Mouse (Mus musculus) CH12.LX (cell line): ENCODE measurements around the gene Cd200r1. TPM values are rescaled to one million over a fixed set of nuclear protein-coding genes. Genes with fewer than 3 reads are reported as not detected.

Experiments
- DNase-seq: peaks from one replicate; pipeline ENCODE4 v3.0.0-alpha.2; 2013; ENCODE audit errors: extremely low read depth
- H3K27ac ChIP-seq: 2 replicates; pipeline ENCODE4 v1.5.1; 2012; ENCODE audit warnings: low read depth, mild to moderate bottlenecking, control low read depth, moderate library complexity; ENCODE audit not compliant: insufficient read depth
- H3K27me3 ChIP-seq: replicated peaks from 2 replicates; pipeline ENCODE3; 2012; ENCODE audit warnings: inconsistent platforms
- H3K36me3 ChIP-seq, 2 experiments: replicated peaks in 1 of 2; 2 replicates each; pipeline versions ENCODE3 to v1.6.1; 2012; ENCODE audit warnings: inconsistent platforms in 1 of 2, low read length in 1 of 2, mild to moderate bottlenecking in 1 of 2, mixed read lengths in 1 of 2, moderate library complexity in 1 of 2; ENCODE audit not compliant: control insufficient read depth in 1 of 2, insufficient read depth in 1 of 2
- H3K4me1 ChIP-seq, 2 experiments: 2 replicates each; pipeline ENCODE4 v1.6.1; 2012; ENCODE audit warnings: inconsistent platforms in 1 of 2, moderate library complexity in 1 of 2; ENCODE audit not compliant: insufficient read depth in 2 of 2, control insufficient read depth in 1 of 2
- H3K4me2 ChIP-seq: 2 replicates; pipeline ENCODE4 v1.6.1; 2012; ENCODE audit warnings: low read depth, mild to moderate bottlenecking, control low read depth; ENCODE audit not compliant: poor library complexity, insufficient read depth, severe bottlenecking
- H3K4me3 ChIP-seq, 3 experiments: fragments of 150-350 bp in 1 of 3; sonication (generic) in 1 of 3; replicated peaks in 1 of 3; 2 replicates each; pipeline versions ENCODE3 to v1.5.1; 2011 to 2012; ENCODE audit warnings: low read depth in 2 of 3, low read length in 2 of 3, mild to moderate bottlenecking in 2 of 3, moderate library complexity in 2 of 3, control low read depth in 1 of 3, improper control_type of control experiment in 1 of 3, inconsistent platforms in 1 of 3, mixed read lengths in 1 of 3; ENCODE audit not compliant: poor library complexity in 1 of 3
- H3K79me2 ChIP-seq: replicated peaks from 2 replicates; pipeline ENCODE4 v1.6.1; 2012; ENCODE audit warnings: mild to moderate bottlenecking, moderate library complexity; ENCODE audit not compliant: control insufficient read depth, poor library complexity, insufficient read depth, severe bottlenecking; ENCODE audit errors: extremely low read depth
- H3K9ac ChIP-seq: 2 replicates; pipeline ENCODE4 v1.6.1; 2012; ENCODE audit warnings: low read depth, mild to moderate bottlenecking, control low read depth, moderate library complexity; ENCODE audit not compliant: insufficient read depth
- H3K9me3 ChIP-seq: replicated peaks from 2 replicates; pipeline ENCODE3; 2012; ENCODE audit warnings: low read length, inconsistent platforms, mixed read lengths
- BHLHE40 ChIP-seq: IDR thresholded peaks from 2 replicates; pipeline ENCODE4 v1.6.1; 2011; ENCODE audit warnings: mild to moderate bottlenecking, low read depth, low read length, improper control_type of control experiment
- CHD1 ChIP-seq: IDR thresholded peaks from 2 replicates; pipeline ENCODE4 v1.6.1; 2012; ENCODE audit warnings: low read depth, low read length, improper control_type of control experiment, inconsistent platforms
- CHD2 ChIP-seq: IDR thresholded peaks from 2 replicates; pipeline ENCODE4 v1.6.1; 2011; ENCODE audit warnings: low read length, improper control_type of control experiment
- CTCF ChIP-seq, 2 experiments: IDR thresholded peaks in 1 of 2; conservative IDR thresholded peaks in 1 of 2; 2 replicates each; pipeline ENCODE4 v1.5.1; 2011 to 2012; ENCODE audit warnings: low read depth in 2 of 2, low read length in 2 of 2, improper control_type of control experiment in 1 of 2, inconsistent platforms in 1 of 2, mild to moderate bottlenecking in 1 of 2, moderate library complexity in 1 of 2
- E2F4 ChIP-seq: IDR thresholded peaks from 2 replicates; pipeline ENCODE4 v1.6.1; 2011; ENCODE audit warnings: low read depth, low read length, improper control_type of control experiment; ENCODE audit not compliant: insufficient replicate concordance
- ELF1 ChIP-seq: IDR thresholded peaks from 2 replicates; pipeline ENCODE4 v1.6.1; 2014; ENCODE audit warnings: low read depth, mild to moderate bottlenecking, inconsistent platforms, low read length, improper control_type of control experiment
- GABPA ChIP-seq: IDR thresholded peaks from 2 replicates; pipeline ENCODE4 v1.6.1; 2012; ENCODE audit warnings: low read depth, low read length, improper control_type of control experiment, inconsistent platforms; ENCODE audit not compliant: insufficient replicate concordance
- IRF4 ChIP-seq: IDR thresholded peaks from 2 replicates; pipeline ENCODE4 v1.6.1; 2014; ENCODE audit warnings: low read depth, mild to moderate bottlenecking, inconsistent platforms, low read length, improper control_type of control experiment
- JUND ChIP-seq: conservative IDR thresholded peaks from 2 replicates; pipeline ENCODE4 v1.6.1; 2011; ENCODE audit warnings: low read depth, low read length, improper control_type of control experiment
- KAT2A ChIP-seq: IDR thresholded peaks from 2 replicates; pipeline ENCODE4 v1.6.1; 2012; ENCODE audit warnings: low read length, improper control_type of control experiment, inconsistent platforms; ENCODE audit not compliant: insufficient replicate concordance
- MAFK ChIP-seq: IDR thresholded peaks from 2 replicates; pipeline ENCODE4 v1.6.1; 2011; ENCODE audit warnings: low read length, improper control_type of control experiment; ENCODE audit not compliant: insufficient replicate concordance
- MAZ ChIP-seq: IDR thresholded peaks from 2 replicates; pipeline ENCODE4 v1.6.1; 2012; ENCODE audit warnings: low read depth, mild to moderate bottlenecking, inconsistent platforms, low read length, improper control_type of control experiment, moderate library complexity
- MEF2A ChIP-seq: IDR thresholded peaks from 2 replicates; pipeline ENCODE4 v1.6.1; 2014; ENCODE audit warnings: low read depth, mild to moderate bottlenecking, inconsistent platforms, low read length, improper control_type of control experiment, borderline replicate concordance
- NELFE ChIP-seq: IDR thresholded peaks from 2 replicates; pipeline ENCODE4 v1.6.1; 2011; ENCODE audit warnings: low read depth, low read length, improper control_type of control experiment
- NRF1 ChIP-seq: IDR thresholded peaks from 2 replicates; pipeline ENCODE4 v1.6.1; 2014; ENCODE audit warnings: low read depth, mild to moderate bottlenecking, inconsistent platforms, low read length, improper control_type of control experiment, moderate library complexity
- POLR2AphosphoS2 ChIP-seq: IDR thresholded peaks from 2 replicates; pipeline ENCODE4 v1.6.1; 2011; ENCODE audit warnings: low read depth, low read length, improper control_type of control experiment
- RAD21 ChIP-seq: IDR thresholded peaks from 2 replicates; pipeline ENCODE4 v1.6.1; 2011; ENCODE audit warnings: low read depth, mild to moderate bottlenecking, low read length, improper control_type of control experiment, moderate library complexity
- RCOR1 ChIP-seq: conservative IDR thresholded peaks from 2 replicates; pipeline ENCODE4 v1.6.1; 2012; ENCODE audit warnings: low read depth, mild to moderate bottlenecking, inconsistent platforms, low read length, improper control_type of control experiment
- SIN3A ChIP-seq: IDR thresholded peaks from 2 replicates; pipeline ENCODE4 v1.6.1; 2012; ENCODE audit warnings: low read length, improper control_type of control experiment, inconsistent platforms
- SMC3 ChIP-seq: IDR thresholded peaks from 2 replicates; pipeline ENCODE4 v1.6.1; 2011; ENCODE audit warnings: low read depth, low read length, improper control_type of control experiment
- UBTF ChIP-seq: IDR thresholded peaks from 2 replicates; pipeline ENCODE4 v1.6.1; 2012; ENCODE audit warnings: low read depth, mild to moderate bottlenecking, inconsistent platforms, low read length, improper control_type of control experiment, moderate library complexity
- USF1 ChIP-seq: IDR thresholded peaks from 2 replicates; pipeline ENCODE4 v1.6.1; 2014; ENCODE audit warnings: low read depth, mild to moderate bottlenecking, inconsistent platforms, low read length, improper control_type of control experiment
- ZC3H11A ChIP-seq: IDR thresholded peaks from 2 replicates; pipeline ENCODE4 v1.6.1; 2012; ENCODE audit warnings: low read depth, mild to moderate bottlenecking, inconsistent platforms, low read length, improper control_type of control experiment
- ZKSCAN1 ChIP-seq: IDR thresholded peaks from 2 replicates; pipeline ENCODE4 v1.6.1; 2012; ENCODE audit warnings: low read depth, inconsistent platforms, low read length, improper control_type of control experiment, borderline replicate concordance
- ZNF384 ChIP-seq: IDR thresholded peaks from 2 replicates; pipeline ENCODE4 v1.6.1; 2012; ENCODE audit warnings: low read depth, low read length, improper control_type of control experiment, inconsistent platforms
- dilution Hi-C: fragments of 300-500 bp; cut with MboI; formaldehyde crosslinking; loops from 2 replicates; pipeline ENCODE4 v1.14.3; 2020; ENCODE audit warnings: low sequenced_read_pairs; ENCODE audit not compliant: extremely low pct_unique_long_range_greater_than_20kb, extremely low pct_ligation_motif_present
- in situ Hi-C: fragments of 300-500 bp; cut with MboI; formaldehyde crosslinking; loops from 3 replicates; pipeline ENCODE4 v1.14.3; 2019; ENCODE audit warnings: low sequenced_read_pairs, low pct_ligation_motif_present, low pct_unique_long_range_greater_than_20kb, mixed read lengths
- polyA plus RNA-seq: library from polyadenylated mRNA; unstranded; fragments of >175 nt; gene quantifications from 2 replicates; pipeline ENCODE4 v1.2.1, GENCODE M21; 2012; ENCODE audit warnings: low read depth; ENCODE audit not compliant: insufficient read length
- total RNA-seq, 2 experiments: library from RNA; depleted of rRNA; stranded (reverse); fragments of 300-350 nt in 1 of 2; fragments of >200 nt in 1 of 2; gene quantifications; 2 replicates each; pipeline ENCODE4 v1.2.3; 2012 to 2014

Gene Cd200r1
- total and polyA plus RNA-seq, 3 experiments, result 1.2 to 5.4 (median 1.3) TPM

GRCm38 (mm10) chr16:44780751-44781150 is 15.2 kb downstream of the Cd200r1 start:
- Histone ChIP-seq H3K4me1 (no peaks in the 10 kb centered on the region), H3K79me2 (no peaks in the 10 kb centered on the region), H3K4me2 (no peak overlapping the region), H3K4me3 (no peak overlapping the region), H3K27ac (no peak overlapping the region), H3K27me3 (no peaks in the 10 kb centered on the region), H3K9me3 (no peaks in the 10 kb centered on the region), H3K36me3 (no peaks in the 10 kb centered on the region), H3K9ac (no peak overlapping the region)
- TF ChIP-seq MAZ (no peak), UBTF (no peak), BHLHE40 (no peak), IRF4 (no peak), CHD2 (no peak), ZNF384 (0 out of 2 replicates have a peak, but pooled peaks have one; percentile 20), CTCF (conservative IDR thresholded peaks at IDR 0.05 in 1 of 2, IDR thresholded peaks at IDR 0.05 in 1 of 2; ENCODE audit: low read depth in 2 of 2, low read length in 2 of 2) (peak in 1 of 2 experiments; percentile 46; a peak in 2 of 4 replicates), MAFK (no peak), JUND (no peak), MEF2A (no peak), CHD1 (no peak), USF1 (no peak)
- in situ Hi-C loops, result no loop called here
- dilution Hi-C loops, result no loop called here
- no peak for DNase-seq

- dilution Hi-C loops, result no loop called here
- Histone ChIP-seq H3K9me3 (no peaks in the 10 kb centered on the region), H3K9ac (no peak overlapping the region), H3K79me2 (no peaks in the 10 kb centered on the region), H3K4me3 (no peak overlapping the region), H3K36me3 (no peaks in the 10 kb centered on the region), H3K27me3 (no peaks in the 10 kb centered on the region), H3K27ac (no peak overlapping the region), H3K4me2 (no peak overlapping the region), H3K4me1 (peaks cover 0 to 8% of the 10 kb centered on the region in 2 experiments; a peak in 1 of 4 replicates)
- no peak for DNase-seq
- in situ Hi-C loops, result no loop called here
- TF ChIP-seq ZKSCAN1 (no peak), NRF1 (no peak), IRF4 (peak; percentile 46; the same call in 1 of the 2 replicates)
These were observed 21.4 kb downstream of the Cd200r1 start for GRCm38 (mm10) chr16:44786934-44787333.

GRCm38 (mm10) chr16:44794416-44794815 is 28.9 kb downstream of the Cd200r1 start:
- Histone ChIP-seq H3K27ac (no peak overlapping the region), H3K36me3 (no peaks in the 10 kb centered on the region), H3K9me3 (no peaks in the 10 kb centered on the region), H3K4me2 (no peak overlapping the region), H3K4me1 (no peaks in the 10 kb centered on the region), H3K4me3 (no peak overlapping the region), H3K27me3 (no peaks in the 10 kb centered on the region), H3K79me2 (no peaks in the 10 kb centered on the region), H3K9ac (no peak overlapping the region)
- DNase-seq, result no peak
- TF ChIP-seq RCOR1 (no peak), ZC3H11A (no peak), SIN3A (no peak), USF1 (no peak), SMC3 (no peak), NELFE (no peak), POLR2AphosphoS2 (no peak), ELF1 (no peak), GABPA (no peak), E2F4 (no peak), KAT2A (no peak), RAD21 (no peak)
- in situ Hi-C loops (no loop called here), dilution Hi-C loops (no loop called here)
